8 mouse cellular contexts compared by ENCODE assay signal in genomic region chr2:32599409-32599808, GRCm38 (mm10). TPM values are rescaled to one million over a fixed set of nuclear protein-coding genes. Genes with fewer than 3 reads are reported as not detected.
DNase-seq lines count a peak whose midpoint lies in the region; ATAC-seq and TF ChIP-seq lines count a peak whose summit lies in the region.

Gene St6galnac6, plus strand, starts transcription at chr2:32599709.

- H3K9ac ChIP-seq in hindbrain, embryonic 12.5 days = no peak within 1 kb of the TSS
- H3K9ac ChIP-seq in hindbrain, embryonic 11.5 days (ENCODE audit: low read depth, low read length) = no peak within 1 kb of the TSS
- no peak within 1 kb of the TSS for H3K9ac ChIP-seq in forebrain, postnatal 0 days
- no peak within 1 kb of the TSS for H3K9ac ChIP-seq in intestine, embryonic 16.5 days (ENCODE audit: low read depth, low read length)

- TF ChIP-seq POLR2A in myocyte (IDR thresholded peaks at IDR 0.05; ENCODE audit: insufficient read length, low read depth) = no peak

- H3K27me3 ChIP-seq in hindbrain, embryonic 12.5 days = no peaks in the 10 kb centered on the region
- no peaks in the 10 kb centered on the region for H3K27me3 ChIP-seq in hindbrain, embryonic 11.5 days (ENCODE audit: control insufficient read depth, insufficient read depth, low read length)
- H3K27me3 ChIP-seq in G1E (ENCODE audit: insufficient read depth, low read length) = no peaks in the 10 kb centered on the region
- no peaks in the 10 kb centered on the region for H3K27me3 ChIP-seq in forebrain, postnatal 0 days (ENCODE audit: insufficient read depth, low read length)
- no peaks in the 10 kb centered on the region for H3K27me3 ChIP-seq in intestine, embryonic 16.5 days (replicated peaks; ENCODE audit: control insufficient read depth, insufficient read depth, low read length)
- H3K27me3 ChIP-seq in myocyte (ENCODE audit: control insufficient read depth, insufficient read depth, insufficient read length) = no peaks in the 10 kb centered on the region

- TF ChIP-seq CTCF in G1E (IDR thresholded peaks at IDR 0.05; ENCODE audit: low read depth, low read length) = no peak
- no peak for TF ChIP-seq CTCF in forebrain, postnatal 0 days (IDR thresholded peaks at IDR 0.05; ENCODE audit: low read depth)

- no peak for ATAC-seq in hindbrain, embryonic 12.5 days (ENCODE audit: low FRiP score)
- no peak for ATAC-seq in hindbrain, embryonic 11.5 days (ENCODE audit: low FRiP score)
- no peak for ATAC-seq in G1E (ENCODE audit: extremely low read depth, insufficient number of reproducible peaks, low FRiP score, poor library complexity, severe bottlenecking)
- ATAC-seq in forebrain, postnatal 0 days = no peak
- ATAC-seq in intestine, embryonic 16.5 days = no peak

- H3K27ac ChIP-seq in hindbrain, embryonic 12.5 days = no peak within 1 kb of the TSS
- no peak within 1 kb of the TSS for H3K27ac ChIP-seq in hindbrain, embryonic 11.5 days (ENCODE audit: low read depth, low read length)
- H3K27ac ChIP-seq in forebrain, postnatal 0 days (ENCODE audit: low read depth, low read length) = no peak within 1 kb of the TSS
- no peak within 1 kb of the TSS for H3K27ac ChIP-seq in intestine, embryonic 16.5 days (ENCODE audit: low read length)

- H3K9me3 ChIP-seq in hindbrain, embryonic 12.5 days (replicated peaks) = no peaks in the 10 kb centered on the region
- H3K9me3 ChIP-seq in hindbrain, embryonic 11.5 days (ENCODE audit: control insufficient read depth, low read length) = no peaks in the 10 kb centered on the region
- H3K9me3 ChIP-seq in G1E (replicated peaks) = no peaks in the 10 kb centered on the region
- no peaks in the 10 kb centered on the region for H3K9me3 ChIP-seq in forebrain, postnatal 0 days (ENCODE audit: low read length)
- H3K9me3 ChIP-seq in intestine, embryonic 16.5 days (ENCODE audit: control insufficient read depth, low read length) = no peaks in the 10 kb centered on the region

- DNase-seq in hindbrain, embryonic 11.5 days (ENCODE audit: low spot score) = no peak
- no peak for DNase-seq in G1E (ENCODE audit: low spot score)
- DNase-seq in forebrain, postnatal 0 days = no peak
- no peak for DNase-seq in spleen, postnatal 4 days (ENCODE audit: low spot score in 2 of 2)
- DNase-seq in spleen, postnatal 36 days (ENCODE audit: low spot score in 2 of 2) = no peak

- no peak within 1 kb of the TSS for H3ac ChIP-seq in myocyte (ENCODE audit: control insufficient read depth, insufficient read length)

- peaks cover 6% of the 10 kb centered on the region; the same call in 1 of the 2 replicates for H3K4me1 ChIP-seq in hindbrain, embryonic 12.5 days
- H3K4me1 ChIP-seq in hindbrain, embryonic 11.5 days (replicated peaks; ENCODE audit: control insufficient read depth, insufficient read depth, low read length) = no peaks in the 10 kb centered on the region
- peaks cover 27% of the 10 kb centered on the region for H3K4me1 ChIP-seq in G1E (ENCODE audit: insufficient read depth, low read depth, low read length)
- H3K4me1 ChIP-seq in forebrain, postnatal 0 days (ENCODE audit: insufficient read depth) = peaks cover 4% of the 10 kb centered on the region; the same call in 1 of the 2 replicates
- H3K4me1 ChIP-seq in intestine, embryonic 16.5 days (ENCODE audit: control insufficient read depth, insufficient read depth, low read length) = peaks cover 20% of the 10 kb centered on the region

- H3K79me2 ChIP-seq in myocyte (ENCODE audit: control insufficient read depth, insufficient read depth) = no peaks in the 10 kb centered on the region

- peaks cover 12% of the 10 kb centered on the region; the same call in 1 of the 2 replicates for H3K36me3 ChIP-seq in hindbrain, embryonic 12.5 days
- H3K36me3 ChIP-seq in hindbrain, embryonic 11.5 days (ENCODE audit: control insufficient read depth, insufficient read depth, low read length) = no peaks in the 10 kb centered on the region
- peaks cover 61% of the 10 kb centered on the region for H3K36me3 ChIP-seq in G1E (replicated peaks)
- H3K36me3 ChIP-seq in forebrain, postnatal 0 days (ENCODE audit: insufficient read depth) = peaks cover 14% of the 10 kb centered on the region
- no peaks in the 10 kb centered on the region for H3K36me3 ChIP-seq in intestine, embryonic 16.5 days (ENCODE audit: control insufficient read depth, insufficient read depth, low read length)
- H3K36me3 ChIP-seq in myocyte (ENCODE audit: control insufficient read depth, insufficient read depth) = peaks cover 16% of the 10 kb centered on the region

- H3K4me3 ChIP-seq in hindbrain, embryonic 12.5 days = no peak within 1 kb of the TSS
- no peak within 1 kb of the TSS for H3K4me3 ChIP-seq in hindbrain, embryonic 11.5 days (ENCODE audit: low read depth, low read length)
- H3K4me3 ChIP-seq in G1E (ENCODE audit: low read depth, low read length) = no peak within 1 kb of the TSS
- H3K4me3 ChIP-seq in forebrain, postnatal 0 days (ENCODE audit: low read depth, low read length) = no peak within 1 kb of the TSS
- no peak within 1 kb of the TSS for H3K4me3 ChIP-seq in intestine, embryonic 16.5 days (ENCODE audit: low read length)
- no peak within 1 kb of the TSS for H3K4me3 ChIP-seq in myocyte

- 95% methylated on average over 3 of the region's 3 CpGs for WGBS in hindbrain, embryonic 12.5 days
- 92% methylated on average over 3 of the region's 3 CpGs for WGBS in hindbrain, embryonic 11.5 days
- 89% methylated on average over 3 of the region's 3 CpGs for WGBS in forebrain, postnatal 0 days
- 89% methylated on average over 3 of the region's 3 CpGs for whole genome bisulfite sequencing in intestine, embryonic 16.5 days

- no peak within 1 kb of the TSS for H3K4me2 ChIP-seq in hindbrain, embryonic 12.5 days (replicated peaks)
- no peak within 1 kb of the TSS for H3K4me2 ChIP-seq in hindbrain, embryonic 11.5 days (replicated peaks; ENCODE audit: low read depth, low read length)
- H3K4me2 ChIP-seq in forebrain, postnatal 0 days (ENCODE audit: low read depth) = no peak within 1 kb of the TSS
- H3K4me2 ChIP-seq in intestine, embryonic 16.5 days (ENCODE audit: low read depth, low read length) = no peak within 1 kb of the TSS
- H3K4me2 ChIP-seq in myocyte (ENCODE audit: low read depth) = peak within 1 kb of the TSS; percentile 39

TF ChIP-seq in myocyte, 11 proteins besides CTCF, POLR2A, EP300 and RAD21:
- TF ChIP-seq CEBPB (IDR thresholded peaks at IDR 0.05; ENCODE audit: insufficient read depth, poor library complexity, severe bottlenecking) (no peak), MAX (IDR thresholded peaks at IDR 0.05; ENCODE audit: low read depth) (no peak), REST (IDR thresholded peaks at IDR 0.05; ENCODE audit: insufficient read depth, insufficient read length) (no peak), POLR2AphosphoS2 (IDR thresholded peaks at IDR 0.05; ENCODE audit: insufficient read length, low read depth) (no peak), E2F4 (IDR thresholded peaks at IDR 0.05; ENCODE audit: insufficient read depth) (no peak), MYOG (IDR thresholded peaks at IDR 0.05; ENCODE audit: control insufficient read depth in 1 of 3, insufficient read depth in 1 of 3, insufficient read length in 2 of 3, low read depth in 2 of 3) (no peak), MYOD1 (IDR thresholded peaks at IDR 0.05; ENCODE audit: control insufficient read depth in 1 of 3, insufficient read length in 2 of 3, low read depth in 2 of 3) (no peak), TCF12 (IDR thresholded peaks at IDR 0.05; ENCODE audit: insufficient read depth, poor library complexity, severe bottlenecking) (no peak), SRF (IDR thresholded peaks at IDR 0.05; ENCODE audit: control insufficient read depth, insufficient read length, low read depth) (no peak), USF1 (IDR thresholded peaks at IDR 0.05; ENCODE audit: low read depth) (no peak), TCF3 (IDR thresholded peaks at IDR 0.05; ENCODE audit: insufficient read length, low read depth) (no peak)

RNA-seq across cellular contexts. Expression of gene St6galnac6, which starts in this region (rescaled TPM):
- polyA plus RNA-seq in hindbrain, embryonic 12.5 days (2016; fragmentation: Nextera tagmentation; extraction: Ambion mirVana) = 13.5 and 14.3 TPM in 2 replicates
- polyA plus RNA-seq in hindbrain, embryonic 11.5 days (2014; fragmentation: Nextera tagmentation; extraction: Ambion mirVana) = 3.2 and 5.0 TPM in 2 replicates
- 18.3 and 20.2 TPM in 2 replicates for total RNA-seq in G1E (2014; fragmentation: Nextera tagmentation)
- 16.8 and 19.8 TPM in 2 replicates for total RNA-seq in G1E (2017)
- 36.6 and 39.2 TPM in 2 replicates for polyA plus RNA-seq in G1E (2012)
- total RNA-seq in forebrain, postnatal 0 days (2014; rRNA removed) = 65.3 and 72.9 TPM in 2 replicates
- polyA plus RNA-seq in forebrain, postnatal 0 days (2015; fragmentation: Nextera tagmentation; extraction: Ambion mirVana) = 34.8 and 42.3 TPM in 2 replicates
- 12.3 and 15.2 TPM in 2 replicates for polyA plus RNA-seq in intestine, embryonic 16.5 days (2015; fragmentation: Nextera tagmentation; extraction: Ambion mirVana)
- polyA plus RNA-seq in myocyte (2012; fragmentation: generic; extraction: Trizol) = 48.7 TPM
